Mouse (Mus musculus): ENCODE data around the gene Tspan2.
A peak's percentile ranks its signal among the peaks of the same experiment; 100 is the strongest.

Tspan2 gene

GRCm38 (mm10) chr3:102735031-102735558 lies 766 bp downstream of the Tspan2 start:
- peak; percentile 40 for DNase-seq (ENCODE audit: low read depth, low spot score)

- DNase-seq (ENCODE audit: low read depth, low spot score) = no peak
Observed at GRCm38 (mm10) chr3:102735638-102736037, 1.3 kb downstream of the Tspan2 start.

GRCm38 (mm10) chr3:102736436-102736835 lies 2.1 kb downstream of the Tspan2 start:
- no peak for DNase-seq (ENCODE audit: low read depth, low spot score)

GRCm38 (mm10) chr3:102737106-102737505 lies 2.8 kb downstream of the Tspan2 start:
- DNase-seq (ENCODE audit: low read depth, low spot score) = no peak

GRCm38 (mm10) chr3:102738161-102738901 lies 4.0 kb downstream of the Tspan2 start:
- no peak for DNase-seq (ENCODE audit: low read depth, low spot score)

GRCm38 (mm10) chr3:102738926-102739325 lies 4.6 kb downstream of the Tspan2 start:
- no peak for DNase-seq (ENCODE audit: low read depth, low spot score)

GRCm38 (mm10) chr3:102742725-102743124 lies 8.4 kb downstream of the Tspan2 start:
- DNase-seq (ENCODE audit: low read depth, low spot score) = no peak

GRCm38 (mm10) chr3:102743202-102743601 lies 8.9 kb downstream of the Tspan2 start:
- no peak for DNase-seq (ENCODE audit: low read depth, low spot score)

- no peak for DNase-seq (ENCODE audit: low read depth, low spot score)
Observed at GRCm38 (mm10) chr3:102743781-102744471, 9.6 kb downstream of the Tspan2 start.

- DNase-seq (ENCODE audit: low read depth, low spot score) = no peak
Observed at GRCm38 (mm10) chr3:102744657-102745056, 10.3 kb downstream of the Tspan2 start.

- no peak for DNase-seq (ENCODE audit: low read depth, low spot score)
Observed at GRCm38 (mm10) chr3:102746174-102746573, 11.8 kb downstream of the Tspan2 start.

- DNase-seq (ENCODE audit: low read depth, low spot score) = no peak
Observed at GRCm38 (mm10) chr3:102748038-102748437, 13.7 kb downstream of the Tspan2 start.

- DNase-seq (ENCODE audit: low read depth, low spot score) = no peak
Observed at GRCm38 (mm10) chr3:102748686-102749085, 14.4 kb downstream of the Tspan2 start.

GRCm38 (mm10) chr3:102751136-102751535 lies 16.8 kb downstream of the Tspan2 start:
- no peak for DNase-seq (ENCODE audit: low read depth, low spot score)

- DNase-seq (ENCODE audit: low read depth, low spot score) = no peak
Observed at GRCm38 (mm10) chr3:102751536-102751935, 17.2 kb downstream of the Tspan2 start.

GRCm38 (mm10) chr3:102752053-102752452 lies 17.7 kb downstream of the Tspan2 start:
- no peak for DNase-seq (ENCODE audit: low read depth, low spot score)

- no peak for DNase-seq (ENCODE audit: low read depth, low spot score)
Observed at GRCm38 (mm10) chr3:102752457-102752856, 18.1 kb downstream of the Tspan2 start.

GRCm38 (mm10) chr3:102755801-102756200 lies 21.5 kb downstream of the Tspan2 start:
- no peak for DNase-seq (ENCODE audit: low read depth, low spot score)

GRCm38 (mm10) chr3:102757019-102757418 lies 22.7 kb downstream of the Tspan2 start:
- DNase-seq (ENCODE audit: low read depth, low spot score) = no peak

- no peak for DNase-seq (ENCODE audit: low read depth, low spot score)
Observed at GRCm38 (mm10) chr3:102760236-102760635, 25.9 kb downstream of the Tspan2 start.

- DNase-seq (ENCODE audit: low read depth, low spot score) = no peak
Observed at GRCm38 (mm10) chr3:102762388-102762787, 28.1 kb downstream of the Tspan2 start.

- no peak for DNase-seq (ENCODE audit: low read depth, low spot score)
Observed at GRCm38 (mm10) chr3:102763713-102764400, 29.5 kb downstream of the Tspan2 start.

All from ES-CJ7 (cell line).